In genomic region chr14:40885225-40885624, GRCm38 (mm10) we compare ENCODE assay signal across 10 mouse cellular contexts. TPM values are rescaled to one million over a fixed set of nuclear protein-coding genes. Genes with fewer than 3 reads are reported as not detected.
DNase-seq lines count a peak whose midpoint lies in the region; ATAC-seq and TF ChIP-seq lines count a peak whose summit lies in the region.
"Had no signal": no experiment of that assay in that cellular context is flagged by ENCODE, and none has a peak within 500 bp of the region (broad histone marks: within the 10 kb centered on the region; RNA-seq: fewer than 3 reads in every experiment).

No protein-coding gene starts in this region.

- H3K9me3 ChIP-seq in limb, embryonic 14.5 days (ENCODE audit: control insufficient read depth, low read length), result no peaks in the 10 kb centered on the region
- H3K9me3 ChIP-seq: embryonic facial prominence, embryonic 13.5 days had no signal

- no peak overlapping the region for H3K4me2 ChIP-seq in limb, embryonic 14.5 days (replicated peaks; ENCODE audit: low read depth, low read length, severe bottlenecking)
- H3K4me2 ChIP-seq: embryonic facial prominence, embryonic 13.5 days had no signal

- no peaks in the 10 kb centered on the region for H3K27me3 ChIP-seq in limb, embryonic 14.5 days (ENCODE audit: control insufficient read depth, insufficient read depth, low read length)
- H3K27me3 ChIP-seq: embryonic facial prominence, embryonic 13.5 days had no signal

- no peak for TF ChIP-seq POLR2A in limb, embryonic 14.5 days (IDR thresholded peaks at IDR 0.05; ENCODE audit: borderline replicate concordance, extremely low read depth, insufficient read depth, insufficient read length)

- no peak for ATAC-seq in limb, embryonic 14.5 days (ENCODE audit: low FRiP score, low read depth)
- no peak for ATAC-seq in megakaryocyte, adult 5-6 weeks (ENCODE audit: poor library complexity, severe bottlenecking)

- no peak overlapping the region for H3K27ac ChIP-seq in limb, embryonic 14.5 days (replicated peaks; ENCODE audit: low read depth, low read length)
- H3K27ac ChIP-seq: embryonic facial prominence, embryonic 13.5 days had no signal

- 7% methylated on average over 4 of the region's 4 CpGs for WGBS in limb, embryonic 14.5 days

- no peaks in the 10 kb centered on the region for H3K36me3 ChIP-seq in limb, embryonic 14.5 days (ENCODE audit: control insufficient read depth, insufficient read depth, low read length)
- H3K36me3 ChIP-seq: embryonic facial prominence, embryonic 13.5 days had no signal

- H3K4me1 ChIP-seq in limb, embryonic 14.5 days (ENCODE audit: control insufficient read depth, insufficient read depth, low read length), result no peaks in the 10 kb centered on the region

- no peak overlapping the region for H3K9ac ChIP-seq in limb, embryonic 14.5 days (ENCODE audit: low read depth, low read length, severe bottlenecking)
- H3K9ac ChIP-seq: embryonic facial prominence, embryonic 13.5 days had no signal

- intact Hi-C loops in heart, postnatal 25 days (cut with DNase I), result no loop called here

- DNase-seq in heart, adult 11 months, result peak; percentile 90
- no peak for DNase-seq in heart, postnatal 25 days (ENCODE audit: low spot score)
- peak; percentile 63 for DNase-seq in right cerebral cortex, adult 18-20 months
- DNase-seq in right cerebral cortex, postnatal 10 days (ENCODE audit: low spot score in 2 of 2), result no peak
- peak; percentile 14 for DNase-seq in limb, embryonic 14.5 days (ENCODE audit: low spot score)
- DNase-seq in kidney, postnatal 36 days, result no peak
- no peak for DNase-seq in urinary bladder, postnatal 4 days (ENCODE audit: low spot score in 2 of 2)
- DNase-seq: midbrain, embryonic 14.5 days had no signal

- no peak overlapping the region for H3K4me3 ChIP-seq in limb, embryonic 14.5 days (replicated peaks; ENCODE audit: low read length)
- H3K4me3 ChIP-seq: embryonic facial prominence, embryonic 13.5 days had no signal

RNA-seq across cellular contexts. Expression of gene Sh2d4b, which starts 7.8 kb away (rescaled TPM):
- under 1 TPM; 0.62 to 0.81 TPM for total RNA-seq in heart, postnatal 25 days (2021)
- polyA plus RNA-seq in limb, embryonic 14.5 days (2012; rRNA removed), result 0.92 and 1.2 TPM in 2 replicates
- 0.48 and 0.64 TPM in 2 replicates for polyA plus RNA-seq in limb, embryonic 14.5 days (2014; fragmentation: Nextera tagmentation; extraction: Ambion mirVana)
- 0.30 and 0.31 TPM in 2 replicates for total RNA-seq in megakaryocyte, adult 5-6 weeks (2015)
- 0.18 and 0.28 TPM in 2 replicates for total RNA-seq in megakaryocyte, adult 5-6 weeks (2017)

Comparison
In these comparisons a context has a peak if more than half of its experiments do, and no peak if none do; other contexts are left out.
1. DNase-seq: peak in heart, adult 11 months (single experiment), right cerebral cortex, adult 18-20 months (single experiment) and limb, embryonic 14.5 days (single experiment); none in heart, postnatal 25 days (single experiment), right cerebral cortex, postnatal 10 days (0 of 2), kidney, postnatal 36 days (0 of 2) and urinary bladder, postnatal 4 days (0 of 2).